Mouse (Mus musculus): ENCODE measurements around the gene Cpsf4. TPM values are rescaled to one million over a fixed set of nuclear protein-coding genes. Genes with fewer than 3 reads are reported as not detected.
"Not testable (repeated sequence)": the region's sequence is repeated elsewhere in the genome, so short reads cannot be mapped to it uniquely, and the experiment has no call there.

Cpsf4 gene
- polyA plus RNA-seq, 1 experiment from 2014 or later, result 35.5 TPM

GRCm38 (mm10) chr5:145202446-145202845 is 35.4 kb downstream of the Cpsf4 start:
- Histone ChIP-seq H3K4me3 (replicated peaks; ENCODE audit: low read depth, low read length) (no peak overlapping the region), H3K4me2 (ENCODE audit: low read length) (no peak overlapping the region), H3K36me3 (ENCODE audit: insufficient read depth, low read length) (0 out of 2 replicates have a peak, but pooled peaks cover 8% of the 10 kb centered on the region), H3K27ac (no peak overlapping the region), H3K9me3 (replicated peaks; ENCODE audit: low read length) (no peaks in the 10 kb centered on the region), H3K9ac (ENCODE audit: low read depth, low read length) (no peak overlapping the region), H3K4me1 (replicated peaks; ENCODE audit: insufficient read depth, low read length) (peaks cover 3% of the 10 kb centered on the region; the same call in 1 of the 2 replicates), H3K27me3 (ENCODE audit: insufficient read depth, low read length) (no peaks in the 10 kb centered on the region)
- peak; percentile 5; the same call in 1 of the 2 replicates for TF ChIP-seq CTCF (IDR thresholded peaks at IDR 0.05; ENCODE audit: low read depth)
- 49% methylated on average over 3 of the region's 3 CpGs for WGBS
- ATAC-seq (replicated peaks; ENCODE audit: low FRiP score, low read depth) (no peak), DNase-seq (ENCODE audit: low spot score) (no peak)

- Histone ChIP-seq H3K27me3 (ENCODE audit: insufficient read depth, low read length) (no peaks in the 10 kb centered on the region), H3K9ac (ENCODE audit: low read depth, low read length) (peak within 1 kb of the TSS; percentile 54), H3K4me1 (replicated peaks; ENCODE audit: insufficient read depth, low read length) (peaks cover 3% of the 10 kb centered on the region; the same call in 1 of the 2 replicates), H3K9me3 (replicated peaks; ENCODE audit: low read length) (no peaks in the 10 kb centered on the region), H3K36me3 (ENCODE audit: insufficient read depth, low read length) (0 out of 2 replicates have a peak, but pooled peaks cover under 1% of the 10 kb centered on the region), H3K4me3 (replicated peaks; ENCODE audit: low read depth, low read length) (peak within 1 kb of the TSS; percentile 47), H3K27ac (peak within 1 kb of the TSS; percentile 82), H3K4me2 (ENCODE audit: low read length) (peak within 1 kb of the TSS; percentile 62)
- TF ChIP-seq CTCF (IDR thresholded peaks at IDR 0.05; ENCODE audit: low read depth), result peak; percentile 48; the same call in 1 of the 2 replicates
- DNase-seq (ENCODE audit: low spot score) (peak; percentile 99), ATAC-seq (replicated peaks; ENCODE audit: low FRiP score, low read depth) (peak; percentile 97)
- WGBS, result 0% methylated on average over 22 of the region's 22 CpGs
Observed at GRCm38 (mm10) chr5:145203936-145204691, 37.1 kb downstream of the Cpsf4 start, which contains the start of gene Zkscan5. Zkscan5 (plus strand) TSS chr5:145204562.

DNA sequence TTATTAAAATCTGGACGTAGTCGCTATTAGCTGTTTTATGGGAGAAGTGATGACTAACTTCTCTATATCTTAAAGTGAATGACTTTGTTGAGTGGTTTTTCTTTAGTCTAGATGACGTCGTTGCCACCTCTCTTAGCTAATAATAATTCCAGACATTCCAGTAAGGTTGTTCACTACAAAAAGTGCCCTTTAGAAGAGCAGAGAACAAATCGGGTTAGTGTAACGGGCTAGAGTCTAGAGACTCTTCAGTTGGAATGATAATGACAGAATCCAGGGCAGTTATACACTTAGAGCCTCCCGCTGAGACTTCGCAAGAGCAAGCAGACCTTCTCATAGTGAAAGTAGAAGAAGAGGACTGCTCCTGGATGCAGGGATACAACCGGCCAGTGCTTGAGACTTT is 38.0 kb downstream of the Cpsf4 start:
- H3K4me3 ChIP-seq (replicated peaks; ENCODE audit: low read depth, low read length), result peak overlapping the region; percentile 47
- peak overlapping the region; percentile 44 for H3K9ac ChIP-seq (ENCODE audit: low read depth, low read length)
- H3K4me1 ChIP-seq (replicated peaks; ENCODE audit: insufficient read depth, low read length), result peaks cover 3% of the 10 kb centered on the region; the same call in 1 of the 2 replicates
- peak overlapping the region; percentile 62 for H3K4me2 ChIP-seq (ENCODE audit: low read length)
- peak; percentile 36 for DNase-seq (ENCODE audit: low spot score)
- H3K36me3 ChIP-seq (ENCODE audit: insufficient read depth, low read length), result no peaks in the 10 kb centered on the region
- no peak for TF ChIP-seq CTCF (IDR thresholded peaks at IDR 0.05; ENCODE audit: low read depth)
- H3K27me3 ChIP-seq (ENCODE audit: insufficient read depth, low read length), result no peaks in the 10 kb centered on the region
- no peak for ATAC-seq (replicated peaks; ENCODE audit: low FRiP score, low read depth)
- 22% methylated on average over 9 of the region's 9 CpGs for WGBS
- peak overlapping the region; percentile 13; the same call in 1 of the 2 replicates for H3K27ac ChIP-seq
- no peaks in the 10 kb centered on the region for H3K9me3 ChIP-seq (replicated peaks; ENCODE audit: low read length)

DNA sequence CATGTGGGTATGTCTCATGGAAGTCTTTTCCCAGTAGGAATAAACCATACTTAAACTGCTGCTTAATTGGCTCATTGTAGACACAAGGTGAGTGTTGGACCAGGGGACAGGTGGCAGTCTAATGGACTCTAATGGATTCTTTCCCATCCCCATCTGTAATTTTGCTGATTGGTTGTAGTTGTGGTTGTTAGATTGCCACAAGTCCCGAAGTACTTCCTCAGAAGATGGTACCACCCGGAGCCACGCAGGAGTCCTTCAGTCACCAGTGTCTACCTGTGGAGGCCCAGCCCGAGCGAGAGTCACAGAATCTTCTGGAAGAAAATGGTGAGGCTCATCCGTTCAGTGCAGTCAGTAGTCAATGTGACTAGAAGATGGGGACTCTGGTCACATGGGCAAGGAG is 40.4 kb downstream of the Cpsf4 start:
- H3K4me1 ChIP-seq (replicated peaks; ENCODE audit: insufficient read depth, low read length), result no peaks in the 10 kb centered on the region; the same call in 1 of the 2 replicates
- WGBS, result 95% methylated on average over 6 of the region's 6 CpGs
- no peaks in the 10 kb centered on the region for H3K9me3 ChIP-seq (replicated peaks; ENCODE audit: low read length)
- ATAC-seq (replicated peaks; ENCODE audit: low FRiP score, low read depth) (no peak), DNase-seq (ENCODE audit: low spot score) (no peak)
- H3K4me2 ChIP-seq (ENCODE audit: low read length), result no peak overlapping the region
- H3K36me3 ChIP-seq (ENCODE audit: insufficient read depth, low read length), result peaks cover 14% of the 10 kb centered on the region
- H3K27ac ChIP-seq, result no peak overlapping the region
- H3K4me3 ChIP-seq (replicated peaks; ENCODE audit: low read depth, low read length), result no peak overlapping the region
- H3K9ac ChIP-seq (ENCODE audit: low read depth, low read length), result no peak overlapping the region
- TF ChIP-seq CTCF (IDR thresholded peaks at IDR 0.05; ENCODE audit: low read depth), result no peak
- no peaks in the 10 kb centered on the region for H3K27me3 ChIP-seq (ENCODE audit: insufficient read depth, low read length)

- DNase-seq (ENCODE audit: low spot score) (no peak), ATAC-seq (replicated peaks; ENCODE audit: low FRiP score, low read depth) (no peak)
- H3K27ac ChIP-seq, result no peak overlapping the region
- no peak overlapping the region for H3K4me3 ChIP-seq (replicated peaks; ENCODE audit: low read depth, low read length)
- no peak overlapping the region for H3K9ac ChIP-seq (ENCODE audit: low read depth, low read length)
- H3K27me3 ChIP-seq (ENCODE audit: insufficient read depth, low read length), result no peaks in the 10 kb centered on the region
- no peaks in the 10 kb centered on the region for H3K9me3 ChIP-seq (replicated peaks; ENCODE audit: low read length)
- H3K4me2 ChIP-seq (ENCODE audit: low read length), result no peak overlapping the region
- no peak for TF ChIP-seq CTCF (IDR thresholded peaks at IDR 0.05; ENCODE audit: low read depth)
- H3K4me1 ChIP-seq (replicated peaks; ENCODE audit: insufficient read depth, low read length), result no peaks in the 10 kb centered on the region; the same call in 1 of the 2 replicates
- H3K36me3 ChIP-seq (ENCODE audit: insufficient read depth, low read length), result peaks cover 17% of the 10 kb centered on the region
- 83% methylated on average over 5 of the region's 6 CpGs for WGBS
Observed at GRCm38 (mm10) chr5:145207954-145208353, 40.9 kb downstream of the Cpsf4 start.

- not testable (repeated sequence) for H3K27ac ChIP-seq; H3K9ac ChIP-seq (ENCODE audit: low read depth, low read length); ATAC-seq (replicated peaks; ENCODE audit: low FRiP score, low read depth); DNase-seq (ENCODE audit: low spot score); H3K4me1 ChIP-seq (replicated peaks; ENCODE audit: insufficient read depth, low read length); H3K9me3 ChIP-seq (replicated peaks; ENCODE audit: low read length); H3K4me2 ChIP-seq (ENCODE audit: low read length); H3K27me3 ChIP-seq (ENCODE audit: insufficient read depth, low read length); H3K4me3 ChIP-seq (replicated peaks; ENCODE audit: low read depth, low read length)
- WGBS, result 53% methylated on average over 11 of the region's 11 CpGs
- H3K36me3 ChIP-seq (ENCODE audit: insufficient read depth, low read length), result peaks cover 20% of the 10 kb centered on the region
Observed at GRCm38 (mm10) chr5:145208391-145208790, 41.4 kb downstream of the Cpsf4 start.
